Mouse (Mus musculus): ENCODE data around the gene Fahd2a. TPM values are rescaled to one million over a fixed set of nuclear protein-coding genes. Genes with fewer than 3 reads are reported as not detected.

Fahd2a gene
- 52.3 and 83.2 TPM in 2 replicates for polyA plus RNA-seq (2015; fragmentation: Nextera tagmentation; extraction: Ambion mirVana)

DNA sequence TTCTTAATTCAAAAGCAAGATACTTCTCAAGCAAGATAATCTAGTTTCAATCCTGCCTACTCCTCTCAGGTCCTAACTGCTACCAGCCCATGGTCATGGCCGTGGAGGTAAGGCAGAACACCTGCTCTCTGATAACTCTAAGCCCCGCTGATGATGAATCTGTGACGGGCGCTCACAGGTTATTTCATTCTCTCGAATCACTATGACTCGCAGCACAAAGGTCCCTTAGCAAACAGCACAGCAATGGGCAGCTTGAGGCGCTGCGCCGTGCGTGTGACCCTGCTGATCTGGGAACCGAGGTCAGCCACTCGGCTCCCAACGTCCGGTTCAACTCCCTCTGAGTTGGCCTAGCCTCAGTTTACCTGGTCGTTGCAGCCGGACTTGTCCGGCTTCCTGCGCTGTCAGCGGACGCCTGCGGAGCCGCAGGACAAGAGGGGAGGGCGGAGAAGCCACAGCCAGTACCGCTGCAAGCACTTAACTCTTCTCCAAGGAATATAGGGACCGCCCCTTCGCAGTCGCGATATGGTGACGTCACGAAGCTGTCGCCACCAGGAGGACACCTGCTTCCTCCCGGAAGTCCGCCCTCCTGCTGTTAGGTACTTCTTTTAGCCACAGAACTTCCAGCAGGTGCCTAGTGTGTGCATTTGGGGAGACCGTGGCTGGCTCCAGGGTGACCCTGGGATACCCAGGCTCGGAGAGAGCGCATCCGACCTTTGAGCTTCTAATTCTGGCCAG, at the start of gene Fahd2a:
Fahd2a (minus strand) TSS at position 511 of the 735 bp plus-strand sequence.

DNA sequence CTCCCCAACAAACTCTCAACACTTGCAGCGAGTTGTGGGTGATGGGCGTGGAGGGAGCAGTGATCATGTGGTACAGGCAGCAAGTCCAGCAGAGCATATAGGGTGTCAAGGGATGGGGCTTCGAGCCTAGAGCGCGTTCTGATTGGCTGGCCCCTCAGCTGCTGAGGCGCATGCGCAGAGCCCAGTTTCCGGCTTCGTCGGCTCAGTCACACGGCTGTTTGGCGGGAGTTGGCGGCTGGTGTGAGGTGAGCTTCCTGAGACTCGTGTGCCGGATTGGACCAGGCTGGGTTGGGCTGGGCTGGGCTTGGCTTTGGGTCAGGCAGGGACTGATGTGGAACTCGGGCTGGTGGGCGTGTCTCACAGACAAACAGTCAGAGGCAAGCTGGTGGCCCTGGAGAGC, 19.4 kb downstream of the Fahd2a start, which contains the start of gene Gpat2:
Gpat2 (plus strand) TSS at position 223 of the 400 bp plus-strand sequence.

Other genes with a start within 250 kb of the Fahd2a start
- 4.8 and 5.7 TPM in 2 replicates for gene 1810024B03Rik, start 236.3 kb downstream of the Fahd2a start, polyA plus RNA-seq (2015; fragmentation: Nextera tagmentation; extraction: Ambion mirVana)
- gene Snrnp200, start 236.2 kb downstream of the Fahd2a start, polyA plus RNA-seq (2015; fragmentation: Nextera tagmentation; extraction: Ambion mirVana): 18.6 and 21.2 TPM in 2 replicates
- gene Ciao1, start 196.7 kb downstream of the Fahd2a start, polyA plus RNA-seq (2015; fragmentation: Nextera tagmentation; extraction: Ambion mirVana): 70.2 and 86.0 TPM in 2 replicates
- gene Tmem127, start 196.7 kb downstream of the Fahd2a start, polyA plus RNA-seq (2015; fragmentation: Nextera tagmentation; extraction: Ambion mirVana): 32.7 and 33.1 TPM in 2 replicates
- gene Stard7, start 174.3 kb downstream of the Fahd2a start, polyA plus RNA-seq (2015; fragmentation: Nextera tagmentation; extraction: Ambion mirVana): 45.3 and 78.6 TPM in 2 replicates
- gene Dusp2, start 108.4 kb downstream of the Fahd2a start, polyA plus RNA-seq (2015; fragmentation: Nextera tagmentation; extraction: Ambion mirVana): 2.6 TPM in 2 replicates
- not detected in 2 replicates for gene Astl, start 105.9 kb downstream of the Fahd2a start, polyA plus RNA-seq (2015; fragmentation: Nextera tagmentation; extraction: Ambion mirVana)
- 1.6 and 1.9 TPM in 2 replicates for gene Adra2b, start 81.4 kb downstream of the Fahd2a start, polyA plus RNA-seq (2015; fragmentation: Nextera tagmentation; extraction: Ambion mirVana)
- gene Gpat2, start 19.4 kb downstream of the Fahd2a start, polyA plus RNA-seq (2015; fragmentation: Nextera tagmentation; extraction: Ambion mirVana): 0.12 and 0.17 TPM in 2 replicates
- 2.4 TPM in 2 replicates for gene Kcnip3, start 77.5 kb upstream of the Fahd2a start, polyA plus RNA-seq (2015; fragmentation: Nextera tagmentation; extraction: Ambion mirVana)
- gene Prom2, start 96.9 kb upstream of the Fahd2a start, polyA plus RNA-seq (2015; fragmentation: Nextera tagmentation; extraction: Ambion mirVana): 0.15 and 0.19 TPM in 2 replicates
- 1.7 and 3.1 TPM in 2 replicates for gene Zfp661, start 142.5 kb upstream of the Fahd2a start, polyA plus RNA-seq (2015; fragmentation: Nextera tagmentation; extraction: Ambion mirVana)
- 99.7 and 130 TPM in 2 replicates for gene Mrps5, start 142.7 kb upstream of the Fahd2a start, polyA plus RNA-seq (2015; fragmentation: Nextera tagmentation; extraction: Ambion mirVana)
- gene Mal, start 212.1 kb upstream of the Fahd2a start, polyA plus RNA-seq (2015; fragmentation: Nextera tagmentation; extraction: Ambion mirVana): 9.3 and 9.9 TPM in 2 replicates